Mouse (Mus musculus): ENCODE results near the gene Ano6.

GRCm38 (mm10) chr15:95765271-95765670, 25.4 kb upstream of the Ano6 start:
- TF ChIP-seq POLR2A (IDR thresholded peaks at IDR 0.05; ENCODE audit: insufficient read depth, low read depth, low read length) (no peak), CTCF (IDR thresholded peaks at IDR 0.05) (no peak)
